Mouse (Mus musculus) adrenal gland, postnatal 36 days (tissue): ENCODE data around the gene Toporsl. TPM values are rescaled to one million over a fixed set of nuclear protein-coding genes. Genes with fewer than 3 reads are reported as not detected.

Source experiments
- DNase-seq, 2 experiments: peaks; one replicate each; pipeline ENCODE4 v3.0.0; 2021; ENCODE audit warnings: mixed read lengths in 1 of 2
- long read RNA-seq, 2 experiments: library from polyadenylated mRNA; stranded (forward); transcript quantifications; one replicate each; pipeline ENCODE4 v2.0.0; 2021; ENCODE audit warnings: borderline sequencing depth in 2 of 2
- total RNA-seq, 2 experiments: library from RNA; stranded (reverse); gene quantifications; 2 replicates each; pipeline ENCODE4 v1.2.3; 2021

Gene Toporsl
- not detected for total RNA-seq
- long read RNA-seq, experiment 1, result 0 reads
- long read RNA-seq, experiment 2, result 0 reads

- DNase-seq, result no peak
Measured at GRCm38 (mm10) chr4:52595927-52596326, at the start of gene Toporsl. TSS of gene Toporsl (plus strand) at chr4:52596274.

- no peak for DNase-seq
Measured at GRCm38 (mm10) chr4:52557672-52558071, 38.4 kb upstream of the Toporsl start.

GRCm38 (mm10) chr4:52558080-52558479 lies 38.0 kb upstream of the Toporsl start:
- no peak for DNase-seq

GRCm38 (mm10) chr4:52563859-52564258 lies 32.2 kb upstream of the Toporsl start:
- no peak for DNase-seq

GRCm38 (mm10) chr4:52586194-52586734 lies 9.8 kb upstream of the Toporsl start:
- DNase-seq, result no peak

- DNase-seq, result no peak
Measured at GRCm38 (mm10) chr4:52593821-52594356, 2.2 kb upstream of the Toporsl start.

- DNase-seq, result no peak
Measured at GRCm38 (mm10) chr4:52594632-52595031, 1.4 kb upstream of the Toporsl start.

GRCm38 (mm10) chr4:52598180-52598881 lies 2.3 kb downstream of the Toporsl start:
- no peak for DNase-seq

GRCm38 (mm10) chr4:52606923-52607322 lies 10.8 kb downstream of the Toporsl start:
- no peak for DNase-seq

GRCm38 (mm10) chr4:52634986-52635385 lies 38.9 kb downstream of the Toporsl start:
- DNase-seq, result no peak

- DNase-seq, result no peak
Measured at GRCm38 (mm10) chr4:52647791-52648190, 51.7 kb downstream of the Toporsl start.

- no peak for DNase-seq
Measured at GRCm38 (mm10) chr4:52659701-52660100, 63.6 kb downstream of the Toporsl start.

- DNase-seq, result no peak
Measured at GRCm38 (mm10) chr4:52660701-52661117, 64.6 kb downstream of the Toporsl start.

- no peak for DNase-seq
Measured at GRCm38 (mm10) chr4:52661311-52661710, 65.2 kb downstream of the Toporsl start.

Other genes starting within 250 kb of the Toporsl start
- gene Smc2, start 157.0 kb upstream of the Toporsl start, total RNA-seq, result 10 to 100 TPM in 1 of 2 experiments, 1 to 10 TPM in 1; 9.5 to 11.1 TPM
- not detected for gene Vma21-ps, start 99.0 kb upstream of the Toporsl start, total RNA-seq
- not detected for gene Olfr275, start 218.3 kb downstream of the Toporsl start, total RNA-seq